ENCODE assay signal across 8 mouse cellular contexts in genomic region chr4:138859728-138860127, GRCm38 (mm10). TPM values are rescaled to one million over a fixed set of nuclear protein-coding genes. Genes with fewer than 3 reads are reported as not detected.
DNase-seq lines count a peak whose midpoint lies in the region; ATAC-seq and TF ChIP-seq lines count a peak whose summit lies in the region.

No protein-coding gene starts in this region.

- H3K4me3 ChIP-seq in embryonic facial prominence, embryonic 14.5 days (ENCODE audit: low read depth, low read length) = no peak overlapping the region
- H3K4me3 ChIP-seq in lung, adult 2 months (replicated peaks; ENCODE audit: extremely low read depth, low read depth, low read length) = no peak overlapping the region
- peak overlapping the region; percentile 28; the same call in 1 of the 2 replicates for H3K4me3 ChIP-seq in olfactory bulb, adult 2 months (ENCODE audit: insufficient read depth, low read depth, low read length)

- H3K36me3 ChIP-seq in embryonic facial prominence, embryonic 14.5 days (ENCODE audit: control insufficient read depth, insufficient read depth, low read length) = no peaks in the 10 kb centered on the region

- no peaks in the 10 kb centered on the region for H3K9me3 ChIP-seq in embryonic facial prominence, embryonic 14.5 days (ENCODE audit: control insufficient read depth, low read length)

- peak overlapping the region; percentile 36 for H3K4me2 ChIP-seq in embryonic facial prominence, embryonic 14.5 days (ENCODE audit: low read depth, low read length)

- peak; percentile 91 for ATAC-seq in embryonic facial prominence, embryonic 14.5 days (ENCODE audit: low read depth)
- no peak for ATAC-seq in monocyte, adult 5-6 weeks (replicated peaks; ENCODE audit: insufficient number of reproducible peaks, low FRiP score, low TSS enrichment, poor library complexity, severe bottlenecking)

- 7% methylated on average over 13 of the region's 13 CpGs for WGBS in embryonic facial prominence, embryonic 14.5 days
- 4% methylated on average over 13 of the region's 13 CpGs for WGBS in lung, adult 2 months
- 2% methylated on average over 13 of the region's 13 CpGs for WGBS in olfactory bulb, adult 2 months

- no peaks in the 10 kb centered on the region for H3K27me3 ChIP-seq in embryonic facial prominence, embryonic 14.5 days (replicated peaks; ENCODE audit: control insufficient read depth, insufficient read depth, low read length)

- TF ChIP-seq CTCF in lung, adult 2 months (IDR thresholded peaks at IDR 0.05; ENCODE audit: insufficient read depth, low read length) = peak; percentile 37
- peak; percentile 53; the same call in 1 of the 2 replicates for TF ChIP-seq CTCF in olfactory bulb, adult 2 months (IDR thresholded peaks at IDR 0.05; ENCODE audit: insufficient read depth, low read depth, low read length)

- no peak for TF ChIP-seq POLR2A in lung, adult 2 months (IDR thresholded peaks at IDR 0.05; ENCODE audit: borderline replicate concordance, extremely low read depth, low read depth, low read length)
- no peak for TF ChIP-seq POLR2A in olfactory bulb, adult 2 months (IDR thresholded peaks at IDR 0.05; ENCODE audit: insufficient read depth, low read depth, low read length)

- H3K9ac ChIP-seq in embryonic facial prominence, embryonic 14.5 days (ENCODE audit: low read depth, low read length) = no peak overlapping the region

- H3K27ac ChIP-seq in embryonic facial prominence, embryonic 14.5 days (replicated peaks; ENCODE audit: low read depth, low read length) = no peak overlapping the region
- H3K27ac ChIP-seq in olfactory bulb, adult 2 months (ENCODE audit: insufficient read depth, low read depth, low read length) = no peak overlapping the region

- intact Hi-C loops in heart, postnatal 10 days (cut with DNase I) = no loop called here

- no peaks in the 10 kb centered on the region for H3K4me1 ChIP-seq in embryonic facial prominence, embryonic 14.5 days (ENCODE audit: control insufficient read depth, insufficient read depth, low read length)
- H3K4me1 ChIP-seq in lung, adult 2 months (ENCODE audit: control insufficient read depth, insufficient read depth, low read length) = no peaks in the 10 kb centered on the region
- H3K4me1 ChIP-seq in olfactory bulb, adult 2 months (ENCODE audit: control insufficient read depth, insufficient read depth, low read length) = peaks cover 11% of the 10 kb centered on the region

- DNase-seq in ES-CJ7 (ENCODE audit: low read depth, low spot score) = peak; percentile 92
- peak; percentile 32 to 55 for DNase-seq in adrenal gland, postnatal 4 days (ENCODE audit: low spot score in 2 of 2)
- DNase-seq in embryonic facial prominence, embryonic 14.5 days (ENCODE audit: low spot score) = peak; percentile 73
- DNase-seq in heart, postnatal 10 days = peak; percentile 68 to 87
- DNase-seq in kidney, postnatal 36 days = peak; percentile 76 to 89
- peak; percentile 60 for DNase-seq in lung, adult 2 months

RNA-seq across cellular contexts. Expression of gene Pla2g5, which starts 3.6 kb away (rescaled TPM):
- 10 to 100 TPM; 31.0 to 32.6 TPM for total RNA-seq in adrenal gland, postnatal 4 days (2021)
- polyA plus RNA-seq in embryonic facial prominence, embryonic 14.5 days (2014; fragmentation: Nextera tagmentation; extraction: Ambion mirVana) = 2.2 and 2.3 TPM in 2 replicates
- total RNA-seq in heart, postnatal 10 days (2021) = 10 to 100 TPM; 17.5 to 23.3 TPM
- 0.57 and 1.3 TPM in 2 replicates for polyA plus RNA-seq in lung, adult 2 months (2012; rRNA removed)
- polyA plus RNA-seq in olfactory bulb, adult 2 months (2012; ENCODE audit: insufficient read depth, insufficient read length, low replicate concordance, missing spikeins) = not detected in 2 replicates
- total RNA-seq in monocyte, adult 5-6 weeks (2017) = not detected in 3 replicates

RNA-seq across cellular contexts. Expression of gene Gm13030, which starts 14.0 kb away (rescaled TPM):
- not detected for total RNA-seq in adrenal gland, postnatal 4 days (2021)
- polyA plus RNA-seq in embryonic facial prominence, embryonic 14.5 days (2014; fragmentation: Nextera tagmentation; extraction: Ambion mirVana) = not detected in 2 replicates
- total RNA-seq in heart, postnatal 10 days (2021) = not detected
- polyA plus RNA-seq in lung, adult 2 months (2012; rRNA removed) = not detected in 2 replicates
- not detected in 2 replicates for polyA plus RNA-seq in olfactory bulb, adult 2 months (2012; ENCODE audit: insufficient read depth, insufficient read length, low replicate concordance, missing spikeins)
- not detected in 3 replicates for total RNA-seq in monocyte, adult 5-6 weeks (2017)

RNA-seq across cellular contexts. Expression of gene Pla2g2e, which starts 18.0 kb away (rescaled TPM):
- total RNA-seq in adrenal gland, postnatal 4 days (2021) = 1 to 10 TPM; 1.3 to 1.5 TPM
- 0.28 and 0.38 TPM in 2 replicates for polyA plus RNA-seq in embryonic facial prominence, embryonic 14.5 days (2014; fragmentation: Nextera tagmentation; extraction: Ambion mirVana)
- total RNA-seq in heart, postnatal 10 days (2021) = 1 to 10 TPM in 1 of 2 experiments, under 1 TPM in 1; 0.84 to 3.1 TPM
- 1.2 and 2.2 TPM in 2 replicates for polyA plus RNA-seq in lung, adult 2 months (2012; rRNA removed)
- polyA plus RNA-seq in olfactory bulb, adult 2 months (2012; ENCODE audit: insufficient read depth, insufficient read length, low replicate concordance, missing spikeins) = not detected in 2 replicates
- total RNA-seq in monocyte, adult 5-6 weeks (2017) = not detected in 3 replicates

RNA-seq across cellular contexts. Expression of gene Otud3, which starts 54.0 kb away (rescaled TPM):
- 10 to 100 TPM in 1 of 2 experiments, 1 to 10 TPM in 1; 9.1 to 10.1 TPM for total RNA-seq in adrenal gland, postnatal 4 days (2021)
- polyA plus RNA-seq in embryonic facial prominence, embryonic 14.5 days (2014; fragmentation: Nextera tagmentation; extraction: Ambion mirVana) = 4.0 and 4.1 TPM in 2 replicates
- 1 to 10 TPM; 8.7 to 9.2 TPM for total RNA-seq in heart, postnatal 10 days (2021)
- 8.4 and 9.1 TPM in 2 replicates for polyA plus RNA-seq in lung, adult 2 months (2012; rRNA removed)
- polyA plus RNA-seq in olfactory bulb, adult 2 months (2012; ENCODE audit: insufficient read depth, insufficient read length, low replicate concordance, missing spikeins) = not detected in 2 replicates
- 9.8 to 13.1 TPM (median 11.9 TPM) in 3 replicates for total RNA-seq in monocyte, adult 5-6 weeks (2017)

Comparison
In these comparisons a context has a peak if more than half of its experiments do, and no peak if none do; other contexts are left out.
1. RNA of gene Pla2g5, which starts 3.6 kb away (total RNA-seq): 31.0 to 32.6 TPM in adrenal gland, postnatal 4 days and 17.5 to 23.3 TPM in heart, postnatal 10 days; not detected in monocyte, adult 5-6 weeks; every median in the first group is over 10 times any median in the second.
2. Peak in every context shown above with its lines, with median percentiles within 50 percentile points of each other: DNase-seq.